In the genomic region with DNA sequence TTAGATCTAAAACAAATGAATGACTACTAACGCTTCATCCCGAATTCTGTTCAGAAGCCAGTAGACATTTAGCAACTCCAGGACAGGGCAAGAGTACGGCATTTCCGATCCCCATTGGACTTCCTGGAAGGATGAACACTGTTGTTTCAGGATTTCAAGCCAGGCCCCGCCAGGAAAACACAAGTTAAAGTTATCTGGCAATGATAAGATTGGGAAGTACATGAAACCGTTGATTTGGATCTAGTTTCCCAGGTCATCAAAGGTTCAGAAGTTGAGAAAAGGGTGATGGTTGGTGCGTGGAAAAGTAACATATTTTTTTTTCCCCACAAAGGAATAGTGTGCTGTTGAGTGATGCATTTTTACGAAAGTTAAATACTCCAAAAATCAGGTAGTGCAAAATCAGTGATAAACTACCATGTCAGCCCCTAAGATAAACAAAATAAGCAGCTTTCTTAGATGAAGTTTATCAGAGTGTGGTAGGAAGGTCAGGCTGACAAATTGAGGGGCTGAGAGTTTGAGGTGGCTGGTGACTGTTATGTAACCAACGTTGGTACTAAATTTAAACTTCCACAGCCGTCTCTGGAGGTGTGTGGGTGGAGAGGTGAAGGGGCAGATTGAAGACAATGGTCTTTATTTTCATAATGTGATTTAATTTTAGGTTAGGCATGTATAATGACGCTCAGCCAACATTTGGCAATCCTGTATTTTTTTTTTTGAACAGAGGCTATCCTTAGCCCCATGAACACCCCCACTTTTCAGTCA, we compare ENCODE assay signal across 16 mouse cellular contexts.
DNase-seq lines count a peak whose midpoint lies in the region; ATAC-seq and TF ChIP-seq lines count a peak whose summit lies in the region.
"Had no signal": no experiment of that assay in that cellular context is flagged by ENCODE, and none has a peak within 500 bp of the region (broad histone marks: within the 10 kb centered on the region; RNA-seq: fewer than 3 reads in every experiment).

No protein-coding gene starts in this region.

- no peak overlapping the region for H3K4me3 ChIP-seq in kidney, embryonic 15.5 days (replicated peaks)
- H3K4me3 ChIP-seq in stomach, postnatal 0 days (ENCODE audit: low read depth, low read length): no peak overlapping the region
- H3K4me3 ChIP-seq: embryonic facial prominence, embryonic 13.5 days; forebrain, embryonic 10.5 days; limb, embryonic 13.5 days; midbrain, embryonic 12.5 days had no signal

- TF ChIP-seq CTCF in stomach, postnatal 0 days (IDR thresholded peaks at IDR 0.05; ENCODE audit: low read depth): no peak

- no peaks in the 10 kb centered on the region for H3K27me3 ChIP-seq in kidney, embryonic 15.5 days
- no peaks in the 10 kb centered on the region for H3K27me3 ChIP-seq in stomach, postnatal 0 days (ENCODE audit: control insufficient read depth, insufficient read depth, low read length)
- H3K27me3 ChIP-seq: embryonic facial prominence, embryonic 13.5 days; midbrain, embryonic 12.5 days had no signal

- no peak overlapping the region for H3K4me2 ChIP-seq in kidney, embryonic 15.5 days
- H3K4me2 ChIP-seq in stomach, postnatal 0 days (replicated peaks; ENCODE audit: low read depth): no peak overlapping the region
- H3K4me2 ChIP-seq: embryonic facial prominence, embryonic 13.5 days; limb, embryonic 13.5 days; midbrain, embryonic 12.5 days had no signal

- no peak overlapping the region for H3K9ac ChIP-seq in kidney, embryonic 15.5 days
- H3K9ac ChIP-seq in stomach, postnatal 0 days (ENCODE audit: low read length): no peak overlapping the region
- H3K9ac ChIP-seq: embryonic facial prominence, embryonic 13.5 days; limb, embryonic 13.5 days; midbrain, embryonic 12.5 days had no signal

- WGBS in kidney, embryonic 15.5 days: 41% methylated on average over 11 of the region's 11 CpGs
- WGBS in stomach, postnatal 0 days: 54% methylated on average over 11 of the region's 11 CpGs

- DNase-seq in adrenal gland, postnatal 14 days: peak; percentile 27
- DNase-seq in adrenal gland, postnatal 4 days (ENCODE audit: low spot score in 2 of 2): no peak
- peak; percentile 61 for DNase-seq in kidney, adult 11 months
- peak; percentile 16 for DNase-seq in kidney, adult 18-20 months
- peak; percentile 46 to 72 for DNase-seq in kidney, postnatal 36 days
- no peak for DNase-seq in stomach, postnatal 0 days (ENCODE audit: low spot score)
- DNase-seq in right cerebral cortex, adult 2 months (ENCODE audit: low spot score in 2 of 2): no peak
- DNase-seq: B cell, adult 2 months; cerebellum, adult 2 months; right cerebral cortex, postnatal 25 days had no signal

- no peak for ATAC-seq in kidney, embryonic 15.5 days (replicated peaks; ENCODE audit: low FRiP score)
- ATAC-seq in stomach, postnatal 0 days (ENCODE audit: low FRiP score, low TSS enrichment): no peak
- ATAC-seq: hindbrain, embryonic 16.5 days had no signal

- no peak for TF ChIP-seq EP300 in stomach, postnatal 0 days (optimal IDR thresholded peaks at IDR 0.05)

- H3K36me3 ChIP-seq in kidney, embryonic 15.5 days: no peaks in the 10 kb centered on the region
- H3K36me3 ChIP-seq in stomach, postnatal 0 days (ENCODE audit: control insufficient read depth, insufficient read depth, low read length): no peaks in the 10 kb centered on the region
- H3K36me3 ChIP-seq: embryonic facial prominence, embryonic 13.5 days; forebrain, embryonic 10.5 days; limb, embryonic 13.5 days; midbrain, embryonic 12.5 days had no signal

- no peaks in the 10 kb centered on the region for H3K9me3 ChIP-seq in kidney, embryonic 15.5 days (replicated peaks)
- no peaks in the 10 kb centered on the region for H3K9me3 ChIP-seq in stomach, postnatal 0 days (ENCODE audit: control insufficient read depth, low read length)
- H3K9me3 ChIP-seq: embryonic facial prominence, embryonic 13.5 days; forebrain, embryonic 10.5 days; limb, embryonic 13.5 days; midbrain, embryonic 12.5 days had no signal

- H3K27ac ChIP-seq in kidney, embryonic 15.5 days: no peak overlapping the region
- H3K27ac ChIP-seq in stomach, postnatal 0 days (replicated peaks): no peak overlapping the region
- H3K27ac ChIP-seq: embryonic facial prominence, embryonic 13.5 days; forebrain, embryonic 10.5 days; limb, embryonic 13.5 days; midbrain, embryonic 12.5 days had no signal

- H3K4me1 ChIP-seq in kidney, embryonic 15.5 days: peaks cover 5% of the 10 kb centered on the region; the same call in 1 of the 2 replicates
- no peaks in the 10 kb centered on the region for H3K4me1 ChIP-seq in stomach, postnatal 0 days (replicated peaks; ENCODE audit: control insufficient read depth, insufficient read depth)
- H3K4me1 ChIP-seq: embryonic facial prominence, embryonic 13.5 days; limb, embryonic 13.5 days had no signal

Comparison
In these comparisons a context has a peak if more than half of its experiments do, and no peak if none do; other contexts are left out.
1. DNase-seq: peak in adrenal gland, postnatal 14 days (single experiment), kidney, adult 11 months (single experiment), kidney, adult 18-20 months (single experiment) and kidney, postnatal 36 days (2 of 2); none in adrenal gland, postnatal 4 days (0 of 2), stomach, postnatal 0 days (single experiment) and right cerebral cortex, adult 2 months (0 of 2).